Mouse (Mus musculus) left cerebral cortex, postnatal 36 days (tissue): ENCODE measurements around the gene Sfrp5. TPM values are rescaled to one million over a fixed set of nuclear protein-coding genes. Genes with fewer than 3 reads are reported as not detected.

Source experiments
- DNase-seq, 2 experiments: peaks; one replicate each; pipeline ENCODE4 v3.0.0; 2021 to 2022; ENCODE audit warnings: low spot score in 2 of 2, mixed read lengths in 1 of 2
- intact Hi-C: fragments of 180-260 bp; cut with DNase I; formaldehyde crosslinking; loops from one replicate; pipeline ENCODE4 v1.15.1; 2025
- total RNA-seq, 2 experiments: library from RNA; stranded (reverse); gene quantifications; 2 replicates each; pipeline ENCODE4 v1.2.3; 2021

The Sfrp5 gene
- total RNA-seq, 2 experiments from 2014 or later: 0.27 to 0.76 TPM

GRCm38 (mm10) chr19:42204306-42204705 lies 2.3 kb upstream of the Sfrp5 start:
- intact Hi-C loops: loop anchor here (10.0 kb wide), 1 partner anchor 230 kb away; the partner anchor contains the start of gene Crtac1
- DNase-seq: no peak

GRCm38 (mm10) chr19:42202467-42202866 lies 415 bp upstream of the Sfrp5 start:
- DNase-seq: no peak
- intact Hi-C loops: loop anchor here (10.0 kb wide), 1 partner anchor 232 kb away; the partner anchor contains the start of gene Crtac1

GRCm38 (mm10) chr19:42198026-42198425 lies 4.0 kb downstream of the Sfrp5 start:
- intact Hi-C loops: no loop called here
- DNase-seq: no peak

GRCm38 (mm10) chr19:42197066-42197465 lies 5.0 kb downstream of the Sfrp5 start:
- DNase-seq: no peak
- intact Hi-C loops: no loop called here

GRCm38 (mm10) chr19:42196378-42196777 lies 5.7 kb downstream of the Sfrp5 start:
- DNase-seq: no peak
- intact Hi-C loops: no loop called here

- intact Hi-C loops: loop anchor here (5.0 kb wide), 1 partner anchor 79 kb away; no protein-coding TSS in a partner anchor
- no peak for DNase-seq
Observed at GRCm38 (mm10) chr19:42193311-42193710, 8.7 kb downstream of the Sfrp5 start.

- DNase-seq: no peak
- intact Hi-C loops: loop anchor here (5.0 kb wide), 1 partner anchor 82 kb away; no protein-coding TSS in a partner anchor
Observed at GRCm38 (mm10) chr19:42190494-42190893, 11.6 kb downstream of the Sfrp5 start.

- intact Hi-C loops: loop anchor here (5.0 kb wide), 1 partner anchor 83 kb away; no protein-coding TSS in a partner anchor
Observed at GRCm38 (mm10) chr19:42189735-42190134, 12.3 kb downstream of the Sfrp5 start.

GRCm38 (mm10) chr19:42182673-42183072 lies 19.4 kb downstream of the Sfrp5 start:
- no peak for DNase-seq
- intact Hi-C loops: no loop called here

More at GRCm38 (mm10) chr19:42189735-42190134, 12.3 kb downstream of the Sfrp5 start:
- DNase-seq: no peak

- intact Hi-C loops: no loop called here
- no peak for DNase-seq
Observed at GRCm38 (mm10) chr19:42179356-42179755, 22.7 kb downstream of the Sfrp5 start.

GRCm38 (mm10) chr19:42177461-42177860 lies 24.6 kb downstream of the Sfrp5 start:
- no peak for DNase-seq
- intact Hi-C loops: no loop called here

GRCm38 (mm10) chr19:42176841-42177240 lies 25.2 kb downstream of the Sfrp5 start:
- no peak for DNase-seq
- intact Hi-C loops: no loop called here

- DNase-seq: peak; percentile 91 to 93
- intact Hi-C loops: no loop called here
Observed at GRCm38 (mm10) chr19:42170025-42170969, 31.8 kb downstream of the Sfrp5 start.

GRCm38 (mm10) chr19:42169322-42169975 lies 32.6 kb downstream of the Sfrp5 start:
- intact Hi-C loops: loop anchor here (5.0 kb wide), 2 partner anchors 82 to 132 kb away; partner anchors contain the start of genes Ankrd2 and Morn4
- no peak for DNase-seq

- DNase-seq: no peak
- intact Hi-C loops: loop anchor here (2.0 to 5.0 kb wide), 3 partner anchors 23 to 130 kb away; partner anchors contain the start of genes Ankrd2 and Morn4
Observed at GRCm38 (mm10) chr19:42167489-42167888, 34.6 kb downstream of the Sfrp5 start.

GRCm38 (mm10) chr19:42166766-42167165 lies 35.3 kb downstream of the Sfrp5 start:
- intact Hi-C loops: loop anchor here (2.0 to 5.0 kb wide), 3 partner anchors 22 to 129 kb away; partner anchors contain the start of genes Ankrd2 and Morn4

GRCm38 (mm10) chr19:42166130-42166529 lies 35.9 kb downstream of the Sfrp5 start:
- DNase-seq: peak; percentile 75 to 87
- intact Hi-C loops: loop anchor here (2.0 to 5.0 kb wide), 3 partner anchors 21 to 129 kb away; partner anchors contain the start of genes Ankrd2 and Morn4

More at GRCm38 (mm10) chr19:42166766-42167165, 35.3 kb downstream of the Sfrp5 start:
- no peak for DNase-seq

GRCm38 (mm10) chr19:42164188-42164587 lies 37.9 kb downstream of the Sfrp5 start:
- intact Hi-C loops: no loop called here
- no peak for DNase-seq

GRCm38 (mm10) chr19:42163764-42164163 lies 38.3 kb downstream of the Sfrp5 start, which contains the start of gene Zfyve27:
Gene Zfyve27 (plus strand): TSS chr19:42163951.
- no peak for DNase-seq
- intact Hi-C loops: no loop called here
